Mouse (Mus musculus): ENCODE results near the gene Bcl3. TPM values are rescaled to one million over a fixed set of nuclear protein-coding genes. Genes with fewer than 3 reads are reported as not detected.

Bcl3 gene
- polyA plus RNA-seq, 1 experiment: 226 TPM

DNA sequence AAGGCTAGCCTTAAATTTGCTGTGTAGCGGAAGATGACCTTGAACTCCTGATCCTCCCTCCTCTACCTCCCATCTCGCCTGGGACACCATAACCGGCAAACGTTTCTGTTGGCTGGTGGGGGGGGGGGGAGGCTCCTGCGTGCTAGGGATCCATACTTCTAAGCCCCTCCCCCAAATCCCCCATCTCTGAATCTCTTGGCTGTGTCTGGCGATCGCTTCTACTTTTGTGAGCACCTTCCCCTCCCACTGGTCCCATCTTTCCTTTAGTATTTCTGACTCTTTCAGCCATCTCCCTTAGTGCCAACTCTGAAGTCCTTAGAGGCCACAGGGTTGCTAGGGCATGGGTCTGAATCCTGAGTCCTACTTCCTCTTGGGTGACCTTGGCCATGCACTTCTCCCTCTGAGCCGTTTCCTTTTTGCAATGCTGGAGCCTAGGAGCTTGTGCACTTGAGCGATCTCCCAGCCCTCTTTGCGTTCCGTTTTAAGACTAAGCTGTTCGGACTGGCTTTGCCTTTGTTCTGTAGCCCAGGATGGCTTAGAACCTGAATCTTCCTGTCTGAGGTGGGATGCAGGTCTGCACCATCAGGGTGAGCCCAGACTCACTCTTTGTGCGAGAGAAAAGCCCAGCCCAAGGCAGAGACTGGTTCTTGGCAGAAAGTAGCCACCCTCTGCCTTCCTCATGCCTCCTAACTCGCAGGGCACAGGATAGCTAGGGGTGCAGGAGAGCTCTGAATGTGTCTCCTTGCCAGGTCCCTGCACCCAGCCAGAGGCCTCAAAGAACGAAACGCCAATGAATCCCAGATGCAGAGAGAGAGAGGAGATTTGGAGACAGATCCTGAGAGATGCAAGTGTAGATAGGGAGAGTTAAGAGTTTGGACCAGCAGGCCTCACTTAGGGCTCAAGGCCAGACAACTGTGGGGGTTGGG lies 949 bp upstream of the Bcl3 start:
- peaks cover 10% of the 10 kb centered on the region for H3K36me3 ChIP-seq (ENCODE audit: control insufficient read depth, insufficient read depth, low read length)
- peak overlapping the region; percentile 7; the same call in 1 of the 2 replicates for H3K4me3 ChIP-seq (ENCODE audit: low read depth, low read length)
- H3K4me1 ChIP-seq (ENCODE audit: control insufficient read depth, insufficient read depth, insufficient read length, low read length): peaks cover 44% of the 10 kb centered on the region
- H3K27me3 ChIP-seq (ENCODE audit: control insufficient read depth, insufficient read depth, low read length): no peaks in the 10 kb centered on the region
- peak overlapping the region; percentile 97 for H3K27ac ChIP-seq (ENCODE audit: insufficient read depth, low read depth, low read length)
- WGBS: 13% methylated on average over 16 of the region's 16 CpGs
- TF ChIP-seq POLR2A (IDR thresholded peaks at IDR 0.05; ENCODE audit: low read depth, low read length): no peak
- TF ChIP-seq CTCF (IDR thresholded peaks at IDR 0.05; ENCODE audit: extremely low read depth, insufficient read length, insufficient replicate concordance, low read depth, low read length): no peak

DNA sequence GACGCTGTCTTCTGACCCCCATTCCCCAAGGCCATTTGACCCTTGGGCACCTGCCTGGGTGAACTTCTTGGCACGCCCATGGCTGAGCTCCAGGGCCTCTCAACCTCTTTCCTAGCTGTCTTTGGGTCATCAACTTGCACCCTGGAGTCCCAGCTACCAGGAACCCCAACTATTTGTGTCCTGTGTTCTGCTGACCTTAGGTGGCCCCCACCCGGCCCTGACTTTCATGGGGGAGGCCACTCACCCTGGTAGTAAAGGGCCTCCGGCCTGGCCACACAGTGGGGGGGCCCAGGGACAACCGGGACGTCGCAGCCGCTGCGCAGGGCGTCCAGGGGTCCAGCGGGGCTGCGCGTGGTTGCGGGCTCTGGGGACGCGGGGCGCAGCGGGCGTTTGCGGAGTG lies 377 bp downstream of the Bcl3 start:
- peaks cover 12% of the 10 kb centered on the region for H3K36me3 ChIP-seq (ENCODE audit: control insufficient read depth, insufficient read depth, low read length)
- TF ChIP-seq CTCF (IDR thresholded peaks at IDR 0.05; ENCODE audit: extremely low read depth, insufficient read length, insufficient replicate concordance, low read depth, low read length) (no peak), POLR2A (IDR thresholded peaks at IDR 0.05; ENCODE audit: low read depth, low read length) (no peak)
- 3% methylated on average over 20 of the region's 20 CpGs for whole genome bisulfite sequencing
- peaks cover 50% of the 10 kb centered on the region for H3K4me1 ChIP-seq (ENCODE audit: control insufficient read depth, insufficient read depth, insufficient read length, low read length)
- no peaks in the 10 kb centered on the region for H3K27me3 ChIP-seq (ENCODE audit: control insufficient read depth, insufficient read depth, low read length)
- peak overlapping the region; percentile 75 for H3K4me3 ChIP-seq (ENCODE audit: low read depth, low read length)
- H3K27ac ChIP-seq (ENCODE audit: insufficient read depth, low read depth, low read length): peak overlapping the region; percentile 91

DNA sequence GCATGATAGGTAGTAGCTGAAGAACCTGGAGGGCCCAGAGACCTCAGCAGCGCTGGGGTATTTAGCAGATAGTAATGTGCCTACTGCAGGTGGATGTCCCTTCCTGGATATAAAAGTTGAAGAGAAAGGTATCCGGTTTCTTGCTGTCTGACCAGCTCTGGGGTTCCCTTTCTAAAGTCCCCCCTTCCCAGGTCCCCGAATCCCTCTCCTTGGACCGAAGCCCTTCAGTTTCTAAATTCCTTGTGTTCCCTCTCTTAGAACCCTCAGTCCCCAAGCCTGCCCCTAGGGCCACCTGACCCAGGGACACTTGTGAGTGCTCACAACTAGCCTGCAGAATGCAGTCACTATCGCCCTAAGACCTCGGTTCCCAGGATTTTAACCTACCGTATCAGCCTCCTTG lies 937 bp downstream of the Bcl3 start:
- Histone ChIP-seq H3K27me3 (ENCODE audit: control insufficient read depth, insufficient read depth, low read length) (no peaks in the 10 kb centered on the region), H3K36me3 (ENCODE audit: control insufficient read depth, insufficient read depth, low read length) (peaks cover 12% of the 10 kb centered on the region), H3K27ac (ENCODE audit: insufficient read depth, low read depth, low read length) (peak overlapping the region; percentile 91), H3K4me3 (ENCODE audit: low read depth, low read length) (peak overlapping the region; percentile 75), H3K4me1 (ENCODE audit: control insufficient read depth, insufficient read depth, insufficient read length, low read length) (peaks cover 49% of the 10 kb centered on the region)
- no peak for TF ChIP-seq POLR2A (IDR thresholded peaks at IDR 0.05; ENCODE audit: low read depth, low read length)
- TF ChIP-seq CTCF (IDR thresholded peaks at IDR 0.05; ENCODE audit: extremely low read depth, insufficient read length, insufficient replicate concordance, low read depth, low read length): no peak
- WGBS: 43% methylated on average over 7 of the region's 7 CpGs

DNA sequence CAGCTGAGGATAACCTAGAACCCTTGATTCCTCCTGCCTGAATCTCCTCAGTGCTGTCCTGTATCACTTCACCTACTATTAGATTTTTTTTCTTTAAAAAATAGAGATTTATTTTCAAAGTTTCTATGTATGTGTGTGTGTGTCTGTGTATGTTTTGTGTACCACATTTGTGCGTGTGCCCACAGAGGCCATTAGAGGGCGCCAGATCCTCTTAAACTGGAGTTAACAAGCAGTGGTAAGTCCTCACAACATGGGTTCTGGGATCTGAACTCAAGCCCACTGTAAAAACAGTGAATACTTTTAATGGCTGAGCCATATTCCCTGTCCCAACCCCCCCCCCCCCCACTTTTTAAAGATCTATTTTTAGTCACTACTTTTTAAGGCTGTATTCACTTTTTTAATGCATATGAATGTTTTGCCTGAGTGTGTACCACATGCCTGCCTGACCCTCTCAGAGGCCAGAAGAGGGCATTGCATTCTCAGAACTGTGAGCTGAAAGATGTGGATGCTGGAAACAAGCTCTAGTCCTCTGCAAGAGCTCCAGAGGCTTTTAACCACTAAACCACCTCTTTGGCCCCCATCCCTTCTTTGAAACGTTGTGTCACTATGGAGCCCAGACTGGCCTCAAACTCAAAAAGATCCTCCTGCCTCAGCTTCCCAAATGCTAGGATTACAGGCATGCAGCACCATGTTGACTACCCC lies 2.1 kb downstream of the Bcl3 start:
- Histone ChIP-seq H3K36me3 (ENCODE audit: control insufficient read depth, insufficient read depth, low read length) (peaks cover 12% of the 10 kb centered on the region), H3K27me3 (ENCODE audit: control insufficient read depth, insufficient read depth, low read length) (no peaks in the 10 kb centered on the region), H3K4me3 (ENCODE audit: low read depth, low read length) (peak overlapping the region; percentile 27), H3K27ac (ENCODE audit: insufficient read depth, low read depth, low read length) (no peak overlapping the region), H3K4me1 (ENCODE audit: control insufficient read depth, insufficient read depth, insufficient read length, low read length) (peaks cover 50% of the 10 kb centered on the region)
- TF ChIP-seq CTCF (IDR thresholded peaks at IDR 0.05; ENCODE audit: extremely low read depth, insufficient read length, insufficient replicate concordance, low read depth, low read length): no peak
- TF ChIP-seq POLR2A (IDR thresholded peaks at IDR 0.05; ENCODE audit: low read depth, low read length): no peak
- WGBS: 87% methylated on average over 3 of the region's 3 CpGs

DNA sequence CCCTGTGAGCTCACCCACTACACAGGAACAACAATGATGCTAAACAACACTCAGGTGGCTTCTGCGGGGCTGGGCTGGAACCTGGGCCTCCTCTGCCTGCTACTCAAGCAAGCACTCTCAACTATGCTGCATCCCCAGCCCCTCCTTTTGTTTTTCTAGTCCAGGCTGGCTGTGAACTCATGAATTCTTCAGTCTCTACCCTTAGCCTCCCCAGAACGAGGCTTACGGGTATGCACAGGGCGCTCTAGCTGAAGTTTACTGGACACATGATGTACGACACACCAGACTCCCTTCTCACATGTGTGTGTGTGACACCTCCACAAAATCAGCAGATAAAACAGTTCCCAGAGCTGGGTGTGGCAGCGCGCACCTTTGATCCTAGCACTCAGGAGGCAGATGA lies 3.7 kb downstream of the Bcl3 start:
- Histone ChIP-seq H3K36me3 (ENCODE audit: control insufficient read depth, insufficient read depth, low read length) (peaks cover 26% of the 10 kb centered on the region), H3K27ac (ENCODE audit: insufficient read depth, low read depth, low read length) (peak overlapping the region; percentile 90), H3K27me3 (ENCODE audit: control insufficient read depth, insufficient read depth, low read length) (no peaks in the 10 kb centered on the region), H3K4me1 (ENCODE audit: control insufficient read depth, insufficient read depth, insufficient read length, low read length) (peaks cover 38% of the 10 kb centered on the region), H3K4me3 (ENCODE audit: low read depth, low read length) (no peak overlapping the region; the same call in 1 of the 2 replicates)
- 44% methylated on average over 7 of the region's 7 CpGs for WGBS
- no peak for TF ChIP-seq CTCF (IDR thresholded peaks at IDR 0.05; ENCODE audit: extremely low read depth, insufficient read length, insufficient replicate concordance, low read depth, low read length)
- no peak for TF ChIP-seq POLR2A (IDR thresholded peaks at IDR 0.05; ENCODE audit: low read depth, low read length)

DNA sequence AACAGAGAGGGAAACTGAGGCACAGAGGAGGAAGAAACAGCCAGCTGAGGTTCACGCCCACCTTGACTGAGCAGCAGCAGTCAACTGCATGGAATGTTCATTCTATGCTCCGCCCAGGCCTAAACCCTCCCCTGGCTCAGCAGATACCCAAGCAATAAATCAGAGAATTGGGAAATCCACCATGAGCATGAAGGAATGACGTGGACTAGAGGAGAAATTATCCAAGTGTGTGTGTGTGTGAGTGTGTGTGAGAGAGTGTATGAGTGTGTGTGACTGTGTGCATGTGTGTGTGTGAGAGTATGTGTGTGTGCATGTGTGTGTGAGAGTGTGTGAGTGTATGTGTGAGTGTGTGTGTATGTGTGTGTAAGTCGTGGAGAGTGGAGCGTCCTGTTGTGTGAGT lies 4.1 kb downstream of the Bcl3 start:
- no peak overlapping the region; the same call in 1 of the 2 replicates for H3K4me3 ChIP-seq (ENCODE audit: low read depth, low read length)
- H3K27ac ChIP-seq (ENCODE audit: insufficient read depth, low read depth, low read length): peak overlapping the region; percentile 90
- TF ChIP-seq CTCF (IDR thresholded peaks at IDR 0.05; ENCODE audit: extremely low read depth, insufficient read length, insufficient replicate concordance, low read depth, low read length): no peak
- TF ChIP-seq POLR2A (IDR thresholded peaks at IDR 0.05; ENCODE audit: low read depth, low read length): no peak
- peaks cover 29% of the 10 kb centered on the region for H3K36me3 ChIP-seq (ENCODE audit: control insufficient read depth, insufficient read depth, low read length)
- no peaks in the 10 kb centered on the region for H3K27me3 ChIP-seq (ENCODE audit: control insufficient read depth, insufficient read depth, low read length)
- 46% methylated on average over 5 of the region's 5 CpGs for WGBS
- H3K4me1 ChIP-seq (ENCODE audit: control insufficient read depth, insufficient read depth, insufficient read length, low read length): peaks cover 33% of the 10 kb centered on the region

Measured in small intestine, adult 2 months (tissue).